Mouse (Mus musculus) MEL (cell line): ENCODE data around the gene Dync1h1. TPM values are rescaled to one million over a fixed set of nuclear protein-coding genes. Genes with fewer than 3 reads are reported as not detected.

Experiments
- DNase-seq: peaks from one replicate; pipeline ENCODE4 v3.0.0; 2011; ENCODE audit warnings: low read depth, low spot score
- H3K27ac ChIP-seq: 2 replicates; pipeline ENCODE4 v1.5.1; 2012; ENCODE audit warnings: low read depth, mild to moderate bottlenecking, control low read depth, low read length, moderate library complexity; ENCODE audit not compliant: control insufficient read depth
- H3K27me3 ChIP-seq, 2 experiments: fragments of 150-350 bp in 1 of 2; sonication (generic) in 1 of 2; 2 replicates each; pipeline ENCODE4 v1.6.1; 2012; ENCODE audit warnings: low read length in 2 of 2, mild to moderate bottlenecking in 2 of 2, improper control_type of control experiment in 1 of 2, moderate library complexity in 1 of 2; ENCODE audit not compliant: insufficient read depth in 2 of 2, control insufficient read depth in 1 of 2
- H3K36me3 ChIP-seq, 2 experiments: 2 replicates each; pipeline ENCODE4 v1.6.1; 2012 to 2014; ENCODE audit warnings: low read length in 2 of 2, improper control_type of control experiment in 1 of 2, inconsistent platforms in 1 of 2, mild to moderate bottlenecking in 1 of 2; ENCODE audit not compliant: insufficient read depth in 2 of 2, control insufficient read depth in 1 of 2
- H3K4me1 ChIP-seq, 2 experiments: fragments of 150-350 bp in 1 of 2; sonication (generic) in 1 of 2; 2 replicates each; pipeline ENCODE4 v1.6.1; 2012; ENCODE audit warnings: low read length in 2 of 2, improper control_type of control experiment in 1 of 2, mild to moderate bottlenecking in 1 of 2; ENCODE audit not compliant: insufficient read depth in 2 of 2, control insufficient read depth in 1 of 2
- H3K4me3 ChIP-seq, 2 experiments: fragments of 150-350 bp in 1 of 2; sonication (generic) in 1 of 2; 2 replicates each; pipeline ENCODE4 v1.5.1; 2012; ENCODE audit warnings: low read depth in 2 of 2, low read length in 2 of 2, mild to moderate bottlenecking in 2 of 2, moderate library complexity in 2 of 2, control low read depth in 1 of 2, improper control_type of control experiment in 1 of 2; ENCODE audit not compliant: control insufficient read depth in 1 of 2, insufficient read depth in 1 of 2
- H3K79me2 ChIP-seq: 2 replicates; pipeline ENCODE4 v1.6.1; 2012; ENCODE audit warnings: mild to moderate bottlenecking, low read length, moderate library complexity; ENCODE audit not compliant: control insufficient read depth, poor library complexity, insufficient read depth
- H3K9ac ChIP-seq: 2 replicates; pipeline ENCODE4 v1.6.1; 2012; ENCODE audit warnings: low read depth, mild to moderate bottlenecking, control low read depth, low read length, moderate library complexity; ENCODE audit not compliant: control insufficient read depth, poor library complexity, severe bottlenecking
- H3K9me3 ChIP-seq: fragments of 150-350 bp; sonication (generic); replicated peaks from 2 replicates; pipeline ENCODE4 v1.6.1; 2012; ENCODE audit warnings: mild to moderate bottlenecking, low read length, improper control_type of control experiment, moderate library complexity; ENCODE audit not compliant: insufficient read depth
- CHD1 ChIP-seq: IDR thresholded peaks from 2 replicates; pipeline ENCODE4 v1.6.1; 2012; ENCODE audit warnings: low read depth, mild to moderate bottlenecking, inconsistent platforms, low read length, improper control_type of control experiment
- CHD2 ChIP-seq: IDR thresholded peaks from 2 replicates; pipeline ENCODE4 v1.6.1; 2011; ENCODE audit warnings: low read length, improper control_type of control experiment
- E2F4 ChIP-seq: IDR thresholded peaks from 2 replicates; pipeline ENCODE4 v1.6.1; 2011; ENCODE audit warnings: low read depth, low read length, improper control_type of control experiment, borderline replicate concordance
- EP300 ChIP-seq, 2 experiments: IDR thresholded peaks; 2 replicates each; pipeline ENCODE4 v1.6.1; 2011; ENCODE audit warnings: improper control_type of control experiment in 2 of 2, low read length in 2 of 2, low read depth in 1 of 2, mild to moderate bottlenecking in 1 of 2
- ETS1 ChIP-seq: IDR thresholded peaks from 2 replicates; pipeline ENCODE4 v1.6.1; 2012; ENCODE audit warnings: low read depth, mild to moderate bottlenecking, inconsistent platforms, low read length, improper control_type of control experiment, moderate library complexity
- JUND ChIP-seq: IDR thresholded peaks from 2 replicates; pipeline ENCODE4 v1.6.1; 2011; ENCODE audit warnings: low read depth, mild to moderate bottlenecking, improper control_type of control experiment, low read length
- MAX ChIP-seq: IDR thresholded peaks from 2 replicates; pipeline ENCODE4 v1.6.1; 2011; ENCODE audit warnings: low read length, improper control_type of control experiment
- MEF2A ChIP-seq: IDR thresholded peaks from 2 replicates; pipeline ENCODE4 v1.6.1; 2014; ENCODE audit warnings: low read depth, mild to moderate bottlenecking, inconsistent platforms, low read length, improper control_type of control experiment; ENCODE audit not compliant: poor library complexity, insufficient replicate concordance, severe bottlenecking; ENCODE audit errors: extremely low read depth
- MXI1 ChIP-seq: IDR thresholded peaks from 2 replicates; pipeline ENCODE4 v1.6.1; 2011; ENCODE audit warnings: mild to moderate bottlenecking, low read depth, low read length, improper control_type of control experiment
- MYB ChIP-seq: IDR thresholded peaks from 2 replicates; pipeline ENCODE4 v1.6.1; 2011; ENCODE audit warnings: mild to moderate bottlenecking, low read depth, low read length, improper control_type of control experiment
- NRF1 ChIP-seq: IDR thresholded peaks from 2 replicates; pipeline ENCODE4 v1.6.1; 2014; ENCODE audit warnings: low read depth, mild to moderate bottlenecking, inconsistent platforms, low read length, improper control_type of control experiment, moderate library complexity; ENCODE audit not compliant: poor library complexity, insufficient read depth, severe bottlenecking
- POLR2AphosphoS2 ChIP-seq: IDR thresholded peaks from 2 replicates; pipeline ENCODE4 v1.6.1; 2011; ENCODE audit warnings: low read length, improper control_type of control experiment
- POLR2AphosphoS5 ChIP-seq: IDR thresholded peaks from 2 replicates; pipeline ENCODE4 v1.6.1; 2012; ENCODE audit warnings: low read depth, borderline replicate concordance, mild to moderate bottlenecking, inconsistent platforms, low read length, moderate library complexity, mixed read lengths
- RAD21 ChIP-seq: IDR thresholded peaks from 2 replicates; pipeline ENCODE4 v1.6.1; 2011; ENCODE audit warnings: mild to moderate bottlenecking, low read depth, low read length, improper control_type of control experiment
- SIN3A ChIP-seq: IDR thresholded peaks from 2 replicates; pipeline ENCODE4 v1.6.1; 2012; ENCODE audit warnings: low read length, improper control_type of control experiment, inconsistent platforms
- SMC3 ChIP-seq: IDR thresholded peaks from 2 replicates; pipeline ENCODE4 v1.6.1; 2011; ENCODE audit warnings: low read depth, low read length, improper control_type of control experiment
- TBP ChIP-seq: IDR thresholded peaks from 2 replicates; pipeline ENCODE4 v1.8.0; 2011; ENCODE audit warnings: low read depth, low read length, improper control_type of control experiment
- UBTF ChIP-seq: IDR thresholded peaks from 2 replicates; pipeline ENCODE4 v1.6.1; 2012; ENCODE audit warnings: low read depth, mild to moderate bottlenecking, inconsistent platforms, low read length, improper control_type of control experiment, moderate library complexity, borderline replicate concordance; ENCODE audit not compliant: insufficient read depth
- ZC3H11A ChIP-seq: IDR thresholded peaks from 2 replicates; pipeline ENCODE4 v1.6.1; 2012; ENCODE audit warnings: low read depth, mild to moderate bottlenecking, inconsistent platforms, low read length, improper control_type of control experiment
- ZMIZ1 ChIP-seq: IDR thresholded peaks from 2 replicates; pipeline ENCODE4 v1.6.1; 2012; ENCODE audit warnings: low read depth, mild to moderate bottlenecking, inconsistent platforms, low read length, improper control_type of control experiment, moderate library complexity
- polyA plus RNA-seq, 2 experiments: library from polyadenylated mRNA; stranded (reverse) in 1 of 2; unstranded in 1 of 2; fragments of >175 nt in 1 of 2; fragments of >200 nt in 1 of 2; gene quantifications; 2 replicates each; pipeline versions ENCODE4 v1.2.1 to v1.2.4; 2012; ENCODE audit warnings: low replicate concordance in 2 of 2, low read depth in 1 of 2; ENCODE audit not compliant: insufficient read length in 2 of 2, insufficient read depth in 1 of 2, missing spikeins in 1 of 2
- total RNA-seq: library from RNA; depleted of rRNA; stranded (reverse); fragments of 300-350 nt; gene quantifications from 2 replicates; pipeline ENCODE4 v1.2.3, GENCODE M21; 2012

Dync1h1 gene
- total and polyA plus RNA-seq, 3 experiments = 98.2 to 230 (median 157) TPM

- Histone ChIP-seq H3K4me1 (no peaks in the 10 kb centered on the region), H3K27me3 (no peaks in the 10 kb centered on the region), H3K27ac (no peak overlapping the region), H3K9ac (no peak overlapping the region), H3K36me3 (peaks cover 0 to 4% of the 10 kb centered on the region in 2 experiments; a peak in 1 of 4 replicates), H3K9me3 (no peaks in the 10 kb centered on the region), H3K79me2 (no peaks in the 10 kb centered on the region), H3K4me3 (no peak overlapping the region)
- TF ChIP-seq CHD2 (no peak), ZC3H11A (no peak), MXI1 (no peak), POLR2AphosphoS5 (no peak), SMC3 (no peak), ZMIZ1 (no peak), CHD1 (no peak), UBTF (no peak), EP300 (IDR thresholded peaks at IDR 0.05; ENCODE audit: low read depth in 1 of 2, low read length in 2 of 2) (no peak), JUND (no peak), POLR2AphosphoS2 (no peak), ETS1 (no peak), E2F4 (no peak), MYB (no peak), MEF2A (no peak), SIN3A (no peak), MAX (no peak), RAD21 (no peak), TBP (no peak), NRF1 (no peak)
- DNase-seq = no peak
Observed at GRCm38 (mm10) chr12:110683580-110683979, 82.3 kb downstream of the Dync1h1 start.
